Mouse (Mus musculus): Measurements from ENCODE around the gene Emx1. TPM values are rescaled to one million over a fixed set of nuclear protein-coding genes. Genes with fewer than 3 reads are reported as not detected.
A peak's percentile ranks its signal among the peaks of the same experiment; 100 is the strongest.

Emx1 gene
- polyA plus RNA-seq, 1 experiment from 2014 or later: 0.10 TPM

- ATAC-seq: no peak
- 0 out of 2 replicates have a peak, but pooled peaks cover 6% of the 10 kb centered on the region for H3K4me1 ChIP-seq (ENCODE audit: control insufficient read depth, insufficient read depth, low read length)
Measured at GRCm38 (mm10) chr6:85237001-85237400, 49.8 kb downstream of the Emx1 start.

GRCm38 (mm10) chr6:85237595-85238337, 50.5 kb downstream of the Emx1 start:
- H3K4me2 ChIP-seq (ENCODE audit: low read depth, low read length): no peak overlapping the region
- H3K9me3 ChIP-seq (ENCODE audit: control insufficient read depth, low read length): no peaks in the 10 kb centered on the region
- ATAC-seq: no peak
- H3K9ac ChIP-seq (ENCODE audit: low read depth, low read length): no peak overlapping the region
- no peak overlapping the region for H3K4me3 ChIP-seq (ENCODE audit: low read length)
- H3K27me3 ChIP-seq (replicated peaks; ENCODE audit: control insufficient read depth, insufficient read depth, low read length): no peaks in the 10 kb centered on the region
- no peak overlapping the region for H3K27ac ChIP-seq (ENCODE audit: low read length)
- WGBS: 60% methylated on average over 10 of the region's 10 CpGs
- 0 out of 2 replicates have a peak, but pooled peaks cover 5% of the 10 kb centered on the region for H3K4me1 ChIP-seq (ENCODE audit: control insufficient read depth, insufficient read depth, low read length)
- H3K36me3 ChIP-seq (ENCODE audit: control insufficient read depth, insufficient read depth, low read length): no peaks in the 10 kb centered on the region

More at GRCm38 (mm10) chr6:85237001-85237400, 49.8 kb downstream of the Emx1 start:
- Histone ChIP-seq H3K4me2 (ENCODE audit: low read depth, low read length) (no peak overlapping the region), H3K9me3 (ENCODE audit: control insufficient read depth, low read length) (no peaks in the 10 kb centered on the region), H3K27me3 (replicated peaks; ENCODE audit: control insufficient read depth, insufficient read depth, low read length) (no peaks in the 10 kb centered on the region), H3K9ac (ENCODE audit: low read depth, low read length) (no peak overlapping the region), H3K27ac (ENCODE audit: low read length) (no peak overlapping the region), H3K36me3 (ENCODE audit: control insufficient read depth, insufficient read depth, low read length) (no peaks in the 10 kb centered on the region), H3K4me3 (ENCODE audit: low read length) (no peak overlapping the region)
- 58% methylated on average over 5 of the region's 5 CpGs for WGBS

GRCm38 (mm10) chr6:85239044-85239489, 51.8 kb downstream of the Emx1 start:
- H3K9ac ChIP-seq (ENCODE audit: low read depth, low read length): no peak overlapping the region
- no peak overlapping the region for H3K4me3 ChIP-seq (ENCODE audit: low read length)
- 8% methylated on average over 4 of the region's 4 CpGs for WGBS
- H3K4me2 ChIP-seq (ENCODE audit: low read depth, low read length): peak overlapping the region; percentile 40; the same call in 1 of the 2 replicates
- no peaks in the 10 kb centered on the region for H3K27me3 ChIP-seq (replicated peaks; ENCODE audit: control insufficient read depth, insufficient read depth, low read length)
- H3K27ac ChIP-seq (ENCODE audit: low read length): no peak overlapping the region
- ATAC-seq: peak; percentile 67; the same call in 1 of the 2 replicates
- no peaks in the 10 kb centered on the region for H3K36me3 ChIP-seq (ENCODE audit: control insufficient read depth, insufficient read depth, low read length)
- H3K4me1 ChIP-seq (ENCODE audit: control insufficient read depth, insufficient read depth, low read length): no peaks in the 10 kb centered on the region
- no peaks in the 10 kb centered on the region for H3K9me3 ChIP-seq (ENCODE audit: control insufficient read depth, low read length)

- ATAC-seq: no peak
- Histone ChIP-seq H3K9ac (ENCODE audit: low read depth, low read length) (no peak overlapping the region), H3K4me2 (ENCODE audit: low read depth, low read length) (no peak overlapping the region), H3K27me3 (replicated peaks; ENCODE audit: control insufficient read depth, insufficient read depth, low read length) (no peaks in the 10 kb centered on the region), H3K4me1 (ENCODE audit: control insufficient read depth, insufficient read depth, low read length) (peaks cover 5% of the 10 kb centered on the region; the same call in 1 of the 2 replicates), H3K36me3 (ENCODE audit: control insufficient read depth, insufficient read depth, low read length) (no peaks in the 10 kb centered on the region), H3K4me3 (ENCODE audit: low read length) (no peak overlapping the region), H3K9me3 (ENCODE audit: control insufficient read depth, low read length) (no peaks in the 10 kb centered on the region), H3K27ac (ENCODE audit: low read length) (no peak overlapping the region)
- WGBS: 86% methylated on average over 9 of the region's 9 CpGs
Measured at GRCm38 (mm10) chr6:85249821-85250220, 62.6 kb downstream of the Emx1 start.

GRCm38 (mm10) chr6:85250811-85251241, 63.6 kb downstream of the Emx1 start:
- no peak for ATAC-seq
- WGBS: 42% methylated on average over 6 of the region's 6 CpGs
- Histone ChIP-seq H3K36me3 (ENCODE audit: control insufficient read depth, insufficient read depth, low read length) (no peaks in the 10 kb centered on the region), H3K4me2 (ENCODE audit: low read depth, low read length) (no peak overlapping the region), H3K27me3 (replicated peaks; ENCODE audit: control insufficient read depth, insufficient read depth, low read length) (no peaks in the 10 kb centered on the region), H3K4me1 (ENCODE audit: control insufficient read depth, insufficient read depth, low read length) (peaks cover 5% of the 10 kb centered on the region; the same call in 1 of the 2 replicates), H3K9ac (ENCODE audit: low read depth, low read length) (no peak overlapping the region), H3K27ac (ENCODE audit: low read length) (no peak overlapping the region), H3K4me3 (ENCODE audit: low read length) (no peak overlapping the region), H3K9me3 (ENCODE audit: control insufficient read depth, low read length) (no peaks in the 10 kb centered on the region)

GRCm38 (mm10) chr6:85252251-85253058, 65.2 kb downstream of the Emx1 start:
- Histone ChIP-seq H3K4me3 (ENCODE audit: low read length) (no peak overlapping the region), H3K36me3 (ENCODE audit: control insufficient read depth, insufficient read depth, low read length) (no peaks in the 10 kb centered on the region), H3K4me1 (ENCODE audit: control insufficient read depth, insufficient read depth, low read length) (peaks cover 5% of the 10 kb centered on the region; the same call in 1 of the 2 replicates), H3K27me3 (replicated peaks; ENCODE audit: control insufficient read depth, insufficient read depth, low read length) (no peaks in the 10 kb centered on the region), H3K9ac (ENCODE audit: low read depth, low read length) (no peak overlapping the region), H3K9me3 (ENCODE audit: control insufficient read depth, low read length) (no peaks in the 10 kb centered on the region), H3K27ac (ENCODE audit: low read length) (no peak overlapping the region), H3K4me2 (ENCODE audit: low read depth, low read length) (no peak overlapping the region)
- ATAC-seq: no peak
- WGBS: 78% methylated on average over 17 of the region's 17 CpGs

- Histone ChIP-seq H3K27ac (ENCODE audit: low read length) (no peak overlapping the region), H3K9ac (ENCODE audit: low read depth, low read length) (no peak overlapping the region)
- no peak; the same call in 1 of the 2 replicates for ATAC-seq
Measured at GRCm38 (mm10) chr6:85253275-85253674, 66.0 kb downstream of the Emx1 start.

More at GRCm38 (mm10) chr6:85253275-85253674, 66.0 kb downstream of the Emx1 start:
- H3K4me3 ChIP-seq (ENCODE audit: low read length): no peak overlapping the region
- H3K4me1 ChIP-seq (ENCODE audit: control insufficient read depth, insufficient read depth, low read length): peaks cover 5% of the 10 kb centered on the region; the same call in 1 of the 2 replicates
- H3K36me3 ChIP-seq (ENCODE audit: control insufficient read depth, insufficient read depth, low read length): no peaks in the 10 kb centered on the region
- H3K27me3 ChIP-seq (replicated peaks; ENCODE audit: control insufficient read depth, insufficient read depth, low read length): no peaks in the 10 kb centered on the region
- H3K4me2 ChIP-seq (ENCODE audit: low read depth, low read length): no peak overlapping the region
- no peaks in the 10 kb centered on the region for H3K9me3 ChIP-seq (ENCODE audit: control insufficient read depth, low read length)
- 78% methylated on average over 3 of the region's 3 CpGs for WGBS

All from intestine, embryonic 16.5 days (tissue).